Mouse (Mus musculus) forebrain, embryonic 16.5 days (tissue): ENCODE measurements around the gene Smg9. TPM values are rescaled to one million over a fixed set of nuclear protein-coding genes. Genes with fewer than 3 reads are reported as not detected.

Experiments used
- ATAC-seq: fragments of 200-750 bp; cut with Nextera tagmentation; 2 replicates; pipeline ENCODE4 v1.8.0; 2017; ENCODE audit warnings: mild to moderate bottlenecking, moderate library complexity
- H3K27ac ChIP-seq: fragments of 300-500 bp; sonication (generic); 2 replicates; pipeline ENCODE4 v1.5.1; 2014; ENCODE audit warnings: low read length, control low read depth
- H3K27me3 ChIP-seq: fragments of 300-500 bp; sonication (generic); replicated peaks from 2 replicates; pipeline ENCODE4 v1.6.1; 2014; ENCODE audit warnings: low read length; ENCODE audit not compliant: control insufficient read depth, insufficient read depth
- H3K36me3 ChIP-seq: fragments of 300-500 bp; sonication (generic); 2 replicates; pipeline ENCODE4 v1.6.1; 2014; ENCODE audit not compliant: control insufficient read depth, insufficient read depth
- H3K4me1 ChIP-seq: fragments of 300-500 bp; sonication (generic); replicated peaks from 2 replicates; pipeline ENCODE4 v1.6.1; 2014; ENCODE audit warnings: low read length; ENCODE audit not compliant: control insufficient read depth, insufficient read depth
- H3K4me2 ChIP-seq: fragments of 300-500 bp; sonication (generic); 2 replicates; pipeline ENCODE4 v1.6.1; 2014; ENCODE audit warnings: mild to moderate bottlenecking, low read length, control low read depth
- H3K4me3 ChIP-seq: fragments of 300-500 bp; sonication (generic); replicated peaks from 2 replicates; pipeline ENCODE4 v1.5.1; 2014; ENCODE audit warnings: mild to moderate bottlenecking, low read length, control low read depth
- H3K9ac ChIP-seq: fragments of 300-500 bp; sonication (generic); replicated peaks from 2 replicates; pipeline ENCODE4 v1.6.1; 2014; ENCODE audit warnings: low read depth, low read length, control low read depth
- H3K9me3 ChIP-seq: fragments of 300-500 bp; sonication (generic); 2 replicates; pipeline ENCODE4 v1.6.1; 2016; ENCODE audit warnings: low read length; ENCODE audit not compliant: control insufficient read depth
- WGBS: fragments of 180-500 bp; shearing (Covaris S2); extraction: QIAGEN DNeasy Blood & Tissue Kit; methylation state at CpG from one replicate; pipeline ENCODE4 v1.1.7; 2014; 5-methylcytosine and 5-hydroxymethylcytosine counted together
- polyA plus RNA-seq: library from polyadenylated mRNA; unstranded; fragments of >200 nt; fragmentation: Nextera tagmentation; extraction: Ambion mirVana; gene quantifications from 2 replicates; pipeline ENCODE4 v1.2.1, GENCODE M21; 2015

The Smg9 gene
- polyA plus RNA-seq, 1 experiment from 2014 or later: 35.2 TPM

DNA sequence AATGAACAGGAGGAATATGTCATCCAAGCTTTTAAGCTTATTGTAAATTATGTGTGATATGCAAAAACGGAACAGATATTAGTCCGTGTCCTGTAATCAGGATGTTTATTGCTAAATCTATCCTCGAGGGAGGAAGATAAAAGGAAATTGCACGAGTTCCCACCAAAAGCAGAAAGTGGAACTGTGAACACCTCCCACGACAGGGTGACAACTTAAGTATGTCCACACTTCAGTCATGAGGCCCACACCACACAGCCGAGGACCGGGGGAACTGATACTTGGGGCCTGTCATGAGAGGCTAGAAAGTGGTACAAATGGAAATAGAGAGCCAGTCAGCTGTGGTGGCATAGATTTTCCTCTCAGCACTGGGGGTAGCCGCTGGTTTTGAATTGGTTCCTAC lies 42.9 kb downstream of the Smg9 start:
- no peak overlapping the region for H3K9ac ChIP-seq
- no peak overlapping the region for H3K4me3 ChIP-seq
- no peak for ATAC-seq
- no peaks in the 10 kb centered on the region for H3K36me3 ChIP-seq
- no peaks in the 10 kb centered on the region for H3K27me3 ChIP-seq
- 0 out of 2 replicates have a peak, but pooled peaks cover 2% of the 10 kb centered on the region for H3K4me1 ChIP-seq
- H3K9me3 ChIP-seq: no peaks in the 10 kb centered on the region
- WGBS: 76% methylated on average over 8 of the region's 8 CpGs
- no peak overlapping the region for H3K27ac ChIP-seq
- no peak overlapping the region for H3K4me2 ChIP-seq

- no peak overlapping the region for H3K4me3 ChIP-seq
- no peaks in the 10 kb centered on the region for H3K4me1 ChIP-seq
- ATAC-seq: no peak
- no peaks in the 10 kb centered on the region for H3K27me3 ChIP-seq
- no peak overlapping the region for H3K27ac ChIP-seq
- no peak overlapping the region for H3K9ac ChIP-seq
- no peaks in the 10 kb centered on the region for H3K36me3 ChIP-seq
- H3K9me3 ChIP-seq: no peaks in the 10 kb centered on the region
- H3K4me2 ChIP-seq: no peak overlapping the region
- 93% methylated on average over 9 of the region's 9 CpGs for WGBS
Observed at GRCm38 (mm10) chr7:24445266-24445926, 46.0 kb downstream of the Smg9 start.

DNA sequence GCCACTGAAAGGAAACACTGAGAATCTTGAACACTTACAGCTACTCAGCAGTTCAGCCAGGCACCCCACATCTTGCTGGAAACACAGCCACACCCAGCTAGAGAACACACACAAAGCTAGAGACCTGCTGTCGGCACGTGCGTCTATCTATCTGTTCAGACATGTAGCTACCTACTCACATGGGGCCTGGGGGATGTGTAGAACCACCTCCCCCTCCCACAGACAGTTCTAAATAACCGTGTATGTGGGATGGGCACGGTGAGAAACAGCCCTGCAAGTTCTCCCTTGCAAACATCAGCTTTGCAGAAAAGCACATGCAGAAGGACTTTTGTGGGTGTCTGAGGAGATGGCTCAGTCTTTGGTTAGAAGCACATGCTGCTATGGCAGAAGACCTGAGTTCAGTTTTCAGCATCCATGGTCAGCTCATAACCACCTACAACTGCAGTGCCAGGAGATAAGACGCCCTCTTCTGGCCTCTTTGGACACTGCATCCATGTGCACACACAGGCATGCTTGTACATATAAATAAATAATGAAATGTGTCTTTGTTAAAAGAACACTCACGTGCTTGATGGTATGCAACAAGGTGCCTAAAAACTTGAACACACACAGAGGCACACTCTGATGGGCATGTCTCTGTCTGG lies 47.4 kb downstream of the Smg9 start:
- H3K4me3 ChIP-seq: no peak overlapping the region
- H3K27ac ChIP-seq: no peak overlapping the region
- no peaks in the 10 kb centered on the region for H3K27me3 ChIP-seq
- ATAC-seq: no peak
- H3K36me3 ChIP-seq: no peaks in the 10 kb centered on the region
- no peaks in the 10 kb centered on the region for H3K9me3 ChIP-seq
- 74% methylated on average over 7 of the region's 7 CpGs for WGBS
- no peaks in the 10 kb centered on the region for H3K4me1 ChIP-seq
- no peak overlapping the region for H3K9ac ChIP-seq
- H3K4me2 ChIP-seq: no peak overlapping the region

GRCm38 (mm10) chr7:24448782-24449517 lies 49.5 kb downstream of the Smg9 start:
- H3K27me3 ChIP-seq: no peaks in the 10 kb centered on the region
- 62% methylated on average over 14 of the region's 14 CpGs for whole genome bisulfite sequencing
- no peak overlapping the region for H3K27ac ChIP-seq
- H3K4me3 ChIP-seq: no peak overlapping the region
- H3K36me3 ChIP-seq: no peaks in the 10 kb centered on the region
- no peak overlapping the region for H3K4me2 ChIP-seq
- no peaks in the 10 kb centered on the region for H3K4me1 ChIP-seq
- no peaks in the 10 kb centered on the region for H3K9me3 ChIP-seq
- no peak overlapping the region for H3K9ac ChIP-seq
- ATAC-seq: no peak

DNA sequence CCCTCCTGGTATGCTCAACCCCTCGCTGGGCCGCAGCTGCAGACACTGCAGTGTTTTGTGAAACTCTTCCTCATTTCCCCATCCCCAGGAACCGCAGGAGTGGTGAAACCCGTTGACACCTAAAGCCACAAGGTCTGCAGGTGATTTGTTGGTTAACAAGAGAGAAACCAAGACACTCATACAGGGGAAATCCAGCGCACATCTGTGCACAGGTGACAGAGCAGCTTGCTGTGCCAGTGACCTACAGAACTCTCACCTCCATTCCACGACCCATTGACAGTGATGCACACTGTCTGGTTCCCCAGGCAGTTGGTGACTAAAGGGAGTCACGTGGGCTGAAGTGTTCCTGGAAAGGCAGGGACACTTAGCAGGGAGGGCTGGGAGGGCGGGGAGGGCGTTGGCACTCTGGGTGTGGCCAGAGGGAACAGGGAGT lies 51.2 kb downstream of the Smg9 start:
- H3K27ac ChIP-seq: no peak overlapping the region
- ATAC-seq: no peak
- H3K4me3 ChIP-seq: no peak overlapping the region
- WGBS: 75% methylated on average over 9 of the region's 9 CpGs
- H3K4me1 ChIP-seq: no peaks in the 10 kb centered on the region
- no peak overlapping the region for H3K4me2 ChIP-seq
- H3K36me3 ChIP-seq: no peaks in the 10 kb centered on the region
- H3K27me3 ChIP-seq: no peaks in the 10 kb centered on the region
- H3K9ac ChIP-seq: no peak overlapping the region
- H3K9me3 ChIP-seq: no peaks in the 10 kb centered on the region

DNA sequence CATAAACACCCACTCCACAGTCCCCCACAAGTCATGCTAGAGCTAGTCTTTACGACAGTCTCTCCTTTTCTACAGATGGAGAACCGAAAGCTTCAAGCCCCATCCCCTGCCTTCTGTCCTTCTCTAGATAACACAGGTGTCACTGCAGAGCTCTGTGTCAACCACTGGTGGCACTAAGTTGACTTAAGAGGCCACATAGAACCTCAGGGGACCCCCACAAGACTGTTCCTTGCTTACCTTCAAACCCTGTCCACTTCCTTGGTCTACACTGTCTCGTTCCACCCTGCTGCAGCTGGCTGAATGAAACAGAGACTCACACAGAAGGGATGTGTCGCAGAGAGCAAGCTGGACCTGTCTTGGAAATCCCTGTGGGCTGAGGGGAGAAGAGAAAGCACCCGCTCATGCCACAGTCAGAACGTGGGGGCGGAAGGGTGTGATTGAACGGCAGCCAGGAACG lies 52.5 kb downstream of the Smg9 start, which contains the start of gene Irgc1:
TSS of gene Irgc1 (minus strand) at position 443 of the 457 bp plus-strand sequence.
- no peaks in the 10 kb centered on the region for H3K4me1 ChIP-seq
- H3K4me2 ChIP-seq: no peak within 1 kb of the TSS
- no peak within 1 kb of the TSS for H3K4me3 ChIP-seq
- H3K27me3 ChIP-seq: no peaks in the 10 kb centered on the region
- no peaks in the 10 kb centered on the region for H3K36me3 ChIP-seq
- ATAC-seq: no peak
- 85% methylated on average over 9 of the region's 9 CpGs for WGBS
- H3K9me3 ChIP-seq: no peaks in the 10 kb centered on the region
- no peak within 1 kb of the TSS for H3K9ac ChIP-seq
- no peak within 1 kb of the TSS for H3K27ac ChIP-seq

GRCm38 (mm10) chr7:24454199-24454598 lies 54.8 kb downstream of the Smg9 start:
- 62% methylated on average over 2 of the region's 2 CpGs for WGBS
- no peaks in the 10 kb centered on the region for H3K27me3 ChIP-seq
- H3K4me1 ChIP-seq: no peaks in the 10 kb centered on the region
- no peak overlapping the region for H3K4me2 ChIP-seq
- H3K36me3 ChIP-seq: no peaks in the 10 kb centered on the region
- no peak for ATAC-seq
- no peak overlapping the region for H3K4me3 ChIP-seq
- H3K9me3 ChIP-seq: no peaks in the 10 kb centered on the region
- H3K9ac ChIP-seq: no peak overlapping the region
- no peak overlapping the region for H3K27ac ChIP-seq

DNA sequence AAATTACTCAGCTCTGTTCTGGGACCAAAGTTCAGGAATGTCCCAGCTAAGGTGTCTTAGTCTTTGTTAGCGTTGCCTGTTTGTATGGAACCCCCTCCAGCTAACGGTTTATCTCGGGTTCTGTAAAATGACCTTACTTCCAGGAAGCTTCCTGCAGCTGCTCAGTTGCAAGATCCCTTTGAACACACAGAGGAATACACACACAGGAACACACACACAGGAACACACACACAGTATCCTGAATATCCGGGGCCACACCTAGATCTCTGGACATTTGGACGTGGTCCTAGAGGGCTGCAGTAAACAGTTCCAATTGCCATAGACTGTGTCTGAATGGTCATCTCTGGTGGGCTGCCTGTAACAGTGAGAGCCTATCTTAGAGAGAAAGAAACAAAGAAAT lies 56.3 kb downstream of the Smg9 start:
- H3K9ac ChIP-seq: no peak overlapping the region
- WGBS: 67% methylated on average over 5 of the region's 5 CpGs
- H3K4me3 ChIP-seq: no peak overlapping the region
- H3K4me2 ChIP-seq: no peak overlapping the region
- H3K27me3 ChIP-seq: no peaks in the 10 kb centered on the region
- ATAC-seq: no peak
- no peak overlapping the region for H3K27ac ChIP-seq
- no peaks in the 10 kb centered on the region for H3K36me3 ChIP-seq
- no peaks in the 10 kb centered on the region for H3K4me1 ChIP-seq
- H3K9me3 ChIP-seq: no peaks in the 10 kb centered on the region

DNA sequence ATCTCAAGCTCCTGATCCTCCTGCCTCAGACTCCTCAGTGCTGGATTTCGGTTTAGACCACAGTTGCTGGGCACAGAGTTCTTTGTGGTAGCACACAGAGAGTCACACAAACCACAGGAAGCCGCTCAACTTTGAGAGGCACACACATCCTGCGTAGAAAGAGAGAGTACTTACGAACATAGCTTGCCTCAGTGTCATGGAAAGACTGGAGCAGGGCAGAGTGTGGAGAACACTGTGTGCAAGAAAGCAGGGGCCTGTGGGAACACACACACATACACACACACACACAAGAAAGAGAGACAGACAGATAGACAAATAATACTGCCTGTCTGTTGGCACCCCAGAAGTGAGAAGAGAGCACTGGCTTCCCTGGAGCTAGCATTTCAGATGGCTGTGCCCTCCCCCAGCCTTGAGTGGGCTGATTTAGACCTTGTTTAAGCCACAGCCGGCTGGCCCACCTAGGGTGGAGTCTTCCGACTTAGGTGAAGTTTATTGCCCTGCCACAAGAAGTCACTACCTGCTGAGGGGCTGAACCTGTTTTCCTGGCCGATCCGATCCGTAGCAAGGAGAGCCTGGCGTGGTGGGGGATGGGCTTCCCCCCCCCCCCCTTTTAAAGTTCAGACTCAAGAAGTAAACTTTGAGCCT lies 58.4 kb downstream of the Smg9 start:
- no peaks in the 10 kb centered on the region for H3K9me3 ChIP-seq
- H3K4me2 ChIP-seq: no peak overlapping the region
- ATAC-seq: no peak
- 73% methylated on average over 10 of the region's 10 CpGs for WGBS
- H3K27me3 ChIP-seq: peaks cover 2% of the 10 kb centered on the region; the same call in 1 of the 2 replicates
- H3K9ac ChIP-seq: no peak overlapping the region
- H3K27ac ChIP-seq: no peak overlapping the region
- no peak overlapping the region for H3K4me3 ChIP-seq
- peaks cover 4% of the 10 kb centered on the region; the same call in 1 of the 2 replicates for H3K4me1 ChIP-seq
- H3K36me3 ChIP-seq: no peaks in the 10 kb centered on the region
